Mouse (Mus musculus) bone marrow macrophage, adult 2 months (primary cell): ENCODE measurements around the gene Cdk18.

ENCODE experiments used
- CTCF ChIP-seq: IDR thresholded peaks from 2 replicates; pipeline ENCODE4 v1.5.1; 2012; ENCODE audit warnings: low read depth, mild to moderate bottlenecking, low read length, moderate library complexity
- POLR2A ChIP-seq: IDR thresholded peaks from 2 replicates; pipeline ENCODE4 v1.6.1; 2012; ENCODE audit warnings: mild to moderate bottlenecking, low read depth, low read length, borderline replicate concordance

DNA sequence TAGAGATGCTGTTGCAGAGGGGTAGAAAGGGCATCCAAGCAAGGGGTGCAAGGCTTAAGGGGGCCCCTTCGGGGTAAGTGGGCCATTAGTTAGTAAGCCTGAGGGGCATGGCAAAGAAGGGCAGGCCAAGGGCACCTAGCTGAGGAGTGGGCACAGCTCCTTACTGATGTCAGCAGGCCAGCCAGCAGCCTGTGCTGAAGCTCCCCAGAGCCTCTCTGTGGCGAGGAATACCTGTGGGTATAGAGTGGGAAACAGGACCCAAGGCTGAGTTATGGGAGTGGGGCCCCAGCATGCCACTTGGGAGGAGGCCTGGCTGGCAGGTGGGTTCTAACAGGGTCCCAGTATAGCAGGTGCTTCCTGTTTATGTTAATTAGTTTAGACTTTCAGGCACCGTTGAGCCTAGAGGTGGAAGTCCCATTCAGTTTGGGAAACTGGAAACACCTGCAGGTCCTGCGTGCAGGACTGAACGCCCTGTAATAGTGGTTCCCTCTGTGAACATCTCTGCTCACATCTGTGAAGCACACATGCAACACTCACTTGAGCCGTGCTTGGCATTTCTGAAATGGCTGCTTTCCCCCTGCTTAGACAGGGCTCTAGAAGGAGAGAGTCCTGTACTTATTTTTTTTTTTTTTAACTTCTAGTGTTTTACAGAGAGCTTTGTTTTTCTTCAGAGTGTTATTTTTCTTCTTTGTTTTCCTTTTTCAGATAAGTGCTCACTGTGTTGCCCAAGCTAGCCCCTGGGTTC lies 37.4 kb downstream of the Cdk18 start:
- TF ChIP-seq CTCF (no peak), POLR2A (no peak)
